Mouse (Mus musculus): Measurements from ENCODE around the gene Lce1a1. TPM values are rescaled to one million over a fixed set of nuclear protein-coding genes. Genes with fewer than 3 reads are reported as not detected.
A peak's percentile ranks its signal among the peaks of the same experiment; 100 is the strongest.
"Not testable (repeated sequence)": the region's sequence is repeated elsewhere in the genome, so short reads cannot be mapped to it uniquely, and the experiment has no call there.

The Lce1a1 gene
- total RNA-seq (2021) = not detected

DNA sequence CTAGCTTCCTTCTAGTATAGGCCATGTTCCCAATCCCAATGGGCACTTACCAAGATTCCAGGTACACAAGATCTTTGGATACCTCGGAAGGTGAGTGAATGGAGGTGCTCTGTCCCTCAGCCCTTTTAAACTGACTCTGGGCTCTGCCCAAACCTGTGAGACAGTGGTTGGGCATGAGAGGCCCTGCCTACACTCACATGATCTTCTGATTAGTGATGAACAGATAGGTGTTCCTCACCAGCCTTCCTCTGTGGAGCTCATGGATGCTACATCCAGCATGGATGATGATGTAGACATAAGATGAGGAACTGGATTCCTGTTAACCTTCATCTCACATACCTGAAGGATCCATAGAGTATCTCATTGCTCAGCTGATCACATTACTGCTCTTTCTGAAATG is at the start of gene Lce1a1:
Lce1a1 (minus strand) TSS at position 101 of the 400 bp plus-strand sequence.
- intact Hi-C loops (cut with DNase I) = no loop called here

DNA sequence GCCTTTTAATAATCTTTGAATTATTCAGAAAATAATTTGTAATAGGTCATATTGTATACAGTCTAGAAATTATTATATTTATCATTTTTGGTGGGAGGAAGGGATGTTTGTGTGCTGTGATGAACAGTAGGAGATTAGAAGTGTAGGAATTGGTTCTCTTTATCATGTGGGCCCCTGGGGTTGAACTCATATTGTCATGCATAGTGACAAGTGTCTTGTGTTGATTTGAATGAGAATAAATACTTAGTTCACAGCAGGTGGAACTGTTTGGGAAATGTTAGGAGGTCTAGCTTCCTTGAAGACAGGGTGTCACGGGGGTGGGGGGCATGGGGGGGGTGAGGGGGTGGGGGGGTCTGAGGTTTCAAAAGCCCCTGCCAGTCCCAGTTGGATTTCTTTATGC is 46.5 kb upstream of the Lce1a1 start:
- no peak for DNase-seq (ENCODE audit: extremely low spot score in 1 of 2, low spot score in 2 of 2)
- intact Hi-C loops (cut with DNase I) = no loop called here

More for the DNA sequence above, at the start of gene Lce1a1:
- no peak for DNase-seq (ENCODE audit: extremely low spot score in 1 of 2, low spot score in 2 of 2)

DNA sequence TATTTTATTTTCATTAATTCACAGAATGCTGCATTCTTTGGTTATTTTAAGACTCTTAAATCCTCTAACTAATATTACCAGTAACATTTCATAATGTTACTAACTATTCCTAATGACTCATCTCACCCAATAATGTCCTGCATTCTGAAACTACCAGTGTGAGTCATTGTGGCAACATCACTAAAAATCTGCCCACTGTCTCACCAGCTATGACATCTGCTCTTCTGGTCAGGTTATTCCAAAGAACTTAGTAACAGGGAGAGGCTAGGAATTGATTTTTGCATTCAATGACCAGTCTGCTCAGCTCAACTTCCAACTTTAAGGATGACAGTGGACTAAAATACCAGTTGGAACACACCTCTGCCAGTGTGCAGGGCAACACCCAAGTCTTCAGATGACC is 43.6 kb upstream of the Lce1a1 start:
- no peak for DNase-seq (ENCODE audit: extremely low spot score in 1 of 2, low spot score in 2 of 2)
- intact Hi-C loops (cut with DNase I) = no loop called here

DNA sequence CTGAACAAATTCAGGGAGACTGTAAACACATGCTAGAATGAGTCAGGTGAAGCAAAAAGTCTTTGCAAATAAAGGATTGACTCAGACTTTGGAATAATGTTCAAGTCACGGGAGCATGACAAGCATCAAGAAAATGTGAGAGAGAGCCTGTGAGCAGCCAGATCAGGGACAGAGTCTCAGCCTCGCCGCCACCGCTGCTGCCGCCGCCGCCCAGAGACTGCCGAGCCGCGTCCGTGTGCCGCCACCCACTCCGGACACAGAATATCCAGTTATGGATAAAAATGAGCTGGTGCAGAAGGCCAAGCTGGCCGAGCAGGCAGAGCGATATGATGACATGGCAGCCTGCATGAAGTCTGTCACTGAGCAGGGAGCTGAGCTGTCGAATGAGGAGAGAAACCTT is 41.0 kb upstream of the Lce1a1 start:
- intact Hi-C loops (cut with DNase I) = not testable (repeated sequence)

DNA sequence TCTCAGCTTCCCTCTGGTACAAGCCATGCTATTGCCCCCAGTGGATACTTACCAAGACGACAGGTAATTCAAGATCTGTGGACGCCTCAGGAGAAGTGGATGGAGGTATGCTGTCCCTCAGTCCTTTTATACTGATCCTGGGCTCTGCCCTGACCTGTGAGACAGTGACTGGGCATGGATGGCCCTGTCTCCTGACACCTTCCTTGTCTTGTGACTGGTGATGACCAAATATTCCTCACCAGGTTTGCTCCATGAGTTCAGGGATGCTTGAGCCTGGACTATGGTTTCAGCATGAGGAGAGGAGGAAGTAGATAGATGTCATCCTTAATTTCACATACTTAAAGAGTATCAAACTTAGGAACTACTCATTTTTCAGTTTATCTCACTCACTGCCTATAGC is 39.0 kb upstream of the Lce1a1 start, which contains the start of gene Lce1d:
Lce1d (minus strand) TSS at position 101 of the 400 bp plus-strand sequence.
- intact Hi-C loops (cut with DNase I) = no loop called here
- DNase-seq (ENCODE audit: extremely low spot score in 1 of 2, low spot score in 2 of 2) = no peak

More for the DNA sequence above, 41.0 kb upstream of the Lce1a1 start:
- peak in 1 of 2 experiments; percentile 37 for DNase-seq (ENCODE audit: extremely low spot score in 1 of 2, low spot score in 2 of 2)

DNA sequence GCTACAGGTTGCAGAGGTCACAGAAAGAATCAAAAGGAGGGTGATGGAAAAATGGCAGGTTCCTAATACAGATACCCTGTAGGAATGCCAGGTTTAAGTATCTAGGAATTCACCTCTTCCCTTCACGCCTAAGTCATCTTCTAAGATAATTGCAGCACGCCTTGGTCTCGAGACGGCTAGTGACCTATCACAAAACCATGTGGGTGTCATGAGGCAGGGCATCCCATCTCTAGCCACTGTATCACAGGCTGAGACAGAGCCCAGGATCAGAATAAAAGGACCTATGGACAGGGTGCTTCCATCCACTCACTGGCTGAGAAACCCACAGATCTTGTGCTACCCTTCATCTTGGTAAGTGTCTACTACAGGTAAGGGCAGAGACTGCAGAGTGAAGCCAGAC is 30.8 kb upstream of the Lce1a1 start, which contains the start of gene Lce1c:
Lce1c (plus strand) TSS at position 301 of the 400 bp plus-strand sequence.
- intact Hi-C loops (cut with DNase I) = no loop called here
- DNase-seq (ENCODE audit: extremely low spot score in 1 of 2, low spot score in 2 of 2) = no peak

DNA sequence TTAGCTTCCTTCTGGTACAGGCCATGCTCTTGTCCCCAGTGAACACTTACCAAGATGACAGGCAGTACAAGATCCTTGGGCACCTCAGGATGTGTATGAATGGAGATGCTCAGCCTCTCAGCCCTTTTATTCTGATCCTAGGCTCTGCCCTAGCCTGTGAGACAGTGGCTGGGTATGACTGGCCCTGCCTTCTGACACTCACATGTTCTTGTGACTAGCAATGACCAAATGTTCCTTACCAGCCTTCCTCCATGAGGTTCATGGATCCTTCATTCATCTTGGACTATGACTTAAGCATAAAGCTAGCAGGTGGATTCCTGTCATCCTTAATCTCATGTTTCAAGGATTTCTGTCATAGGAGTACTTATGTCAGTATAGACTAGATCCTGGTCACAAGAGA is 22.1 kb upstream of the Lce1a1 start, which contains the start of gene Lce1a2:
Lce1a2 (minus strand) TSS at position 101 of the 400 bp plus-strand sequence.
- DNase-seq (ENCODE audit: extremely low spot score in 1 of 2, low spot score in 2 of 2) = no peak
- intact Hi-C loops (cut with DNase I) = no loop called here

DNA sequence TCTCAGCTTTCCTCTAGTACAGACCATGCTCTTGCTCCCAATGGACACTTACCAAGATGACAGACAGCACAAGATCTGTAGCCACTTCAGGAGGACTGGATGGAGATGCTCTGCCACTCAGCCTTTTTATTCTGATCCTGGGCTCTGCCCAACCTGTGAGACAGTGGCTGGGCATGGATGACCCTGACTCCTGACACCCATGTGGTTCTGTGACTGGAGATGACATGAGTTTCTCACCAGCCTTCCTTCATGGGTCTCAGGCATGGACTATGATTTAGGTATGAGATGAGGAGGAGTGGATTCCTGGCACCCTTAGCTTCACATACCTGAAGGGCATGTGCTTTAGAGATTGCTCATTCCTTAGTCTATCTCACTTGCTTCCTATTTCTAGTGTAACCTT is 8.7 kb upstream of the Lce1a1 start, which contains the start of gene Lce1b:
Lce1b (minus strand) TSS at position 101 of the 400 bp plus-strand sequence.
- intact Hi-C loops (cut with DNase I) = no loop called here
- no peak for DNase-seq (ENCODE audit: extremely low spot score in 1 of 2, low spot score in 2 of 2)

DNA sequence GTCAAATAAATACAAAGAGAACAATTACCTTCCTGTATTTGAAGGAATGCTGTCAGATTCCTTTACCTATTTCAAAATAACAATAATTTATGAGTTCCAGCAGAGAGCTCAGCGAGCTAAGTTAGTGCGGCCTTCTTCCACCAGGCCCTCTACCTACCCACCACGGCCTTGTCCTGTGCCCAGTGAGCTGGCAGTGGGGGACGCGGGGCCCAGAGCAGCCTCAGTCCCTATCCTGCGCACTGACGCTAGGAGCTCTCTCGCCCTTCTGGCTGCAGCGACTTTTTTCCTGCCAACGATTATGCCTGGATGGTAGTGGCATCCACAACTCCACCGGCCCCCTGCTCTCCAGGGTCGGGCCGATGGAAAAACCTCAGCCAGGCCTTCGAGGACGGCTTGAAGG is 8.3 kb downstream of the Lce1a1 start:
- DNase-seq (ENCODE audit: extremely low spot score in 1 of 2, low spot score in 2 of 2) = no peak
- intact Hi-C loops (cut with DNase I) = no loop called here

DNA sequence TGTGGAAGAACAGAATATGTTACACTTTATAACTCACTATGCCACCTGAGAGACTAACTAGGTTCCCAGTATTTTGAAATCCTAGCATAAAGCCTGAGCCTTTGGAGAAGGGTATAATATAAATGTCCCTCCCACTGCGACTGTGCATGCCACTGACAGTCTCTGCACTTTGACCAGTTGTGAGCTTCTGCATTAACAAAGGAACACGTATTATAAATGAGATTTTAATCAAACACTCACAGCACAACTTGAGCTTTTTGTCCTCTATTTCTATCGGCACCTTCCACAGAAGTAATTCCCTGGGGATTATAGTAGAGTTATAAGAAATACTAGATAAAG is 9.5 kb downstream of the Lce1a1 start:
- intact Hi-C loops (cut with DNase I) = no loop called here
- no peak for DNase-seq (ENCODE audit: extremely low spot score in 1 of 2, low spot score in 2 of 2)

DNA sequence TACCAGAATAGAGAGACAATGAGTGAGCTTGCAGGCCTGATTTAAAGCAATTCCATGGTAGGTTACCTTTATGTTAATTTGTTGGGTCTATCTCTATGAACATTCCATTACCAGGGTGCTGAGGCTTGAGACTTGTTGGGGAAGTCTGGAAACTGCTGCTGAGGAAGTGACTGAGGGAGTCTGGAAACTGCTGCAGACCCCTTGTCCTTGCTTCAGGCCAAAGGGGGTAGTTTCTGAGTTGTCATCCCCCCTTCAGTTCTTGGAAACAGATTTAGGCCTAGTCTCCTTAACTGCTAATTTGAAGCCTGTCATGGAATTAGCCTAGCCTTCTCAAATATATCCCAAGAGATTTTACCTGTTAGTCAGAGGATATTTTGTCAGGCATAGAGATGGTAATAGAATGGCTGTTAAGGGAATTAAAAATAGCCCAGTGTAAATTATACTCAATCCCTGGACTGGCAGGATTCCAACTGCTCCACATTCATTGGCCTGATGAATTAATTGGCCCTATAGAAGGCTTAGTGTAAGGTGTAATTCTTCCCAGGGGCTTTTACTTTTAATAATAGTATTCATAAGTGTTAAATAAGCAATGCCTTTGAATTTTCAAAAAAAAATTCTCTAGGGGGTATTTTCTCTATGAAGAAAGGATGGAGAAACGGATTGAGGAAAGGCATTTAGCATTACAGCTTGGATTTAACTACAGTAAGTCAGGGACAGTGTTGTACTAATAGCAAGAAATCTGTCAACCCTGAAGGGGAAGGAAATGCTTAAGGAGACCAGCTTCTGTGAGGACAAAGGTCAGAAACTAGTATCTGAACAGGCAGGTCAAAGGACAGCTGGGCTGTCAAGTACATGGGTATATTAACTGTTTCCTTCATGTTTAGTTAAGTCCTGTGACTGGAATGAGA is 10.1 kb downstream of the Lce1a1 start:
- intact Hi-C loops (cut with DNase I) = no loop called here

DNA sequence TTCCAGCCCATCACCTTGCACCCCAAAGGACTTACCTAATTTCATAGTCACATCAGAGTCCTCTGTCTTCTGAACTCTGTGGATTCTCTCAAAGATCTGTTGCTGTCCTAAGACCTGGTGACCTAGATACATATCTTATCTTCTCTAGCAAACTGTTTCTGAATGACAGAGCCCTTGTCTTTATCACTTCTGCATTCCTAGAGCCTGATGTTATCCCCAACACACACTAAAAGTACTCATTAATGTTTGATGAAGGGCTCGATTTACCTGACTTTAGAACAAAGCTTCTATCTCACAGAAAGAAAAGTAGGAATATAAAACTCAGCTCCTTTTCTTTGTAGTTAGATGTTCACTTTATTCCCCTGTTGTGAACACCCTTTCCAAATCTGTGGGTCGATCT is 26.5 kb downstream of the Lce1a1 start, which contains the start of gene Lce6a:
Lce6a (minus strand) TSS at position 101 of the 400 bp plus-strand sequence.
- intact Hi-C loops (cut with DNase I) = no loop called here
- DNase-seq (ENCODE audit: extremely low spot score in 1 of 2, low spot score in 2 of 2) = no peak

More for the DNA sequence above, 10.1 kb downstream of the Lce1a1 start:
- DNase-seq (ENCODE audit: extremely low spot score in 1 of 2, low spot score in 2 of 2) = no peak

DNA sequence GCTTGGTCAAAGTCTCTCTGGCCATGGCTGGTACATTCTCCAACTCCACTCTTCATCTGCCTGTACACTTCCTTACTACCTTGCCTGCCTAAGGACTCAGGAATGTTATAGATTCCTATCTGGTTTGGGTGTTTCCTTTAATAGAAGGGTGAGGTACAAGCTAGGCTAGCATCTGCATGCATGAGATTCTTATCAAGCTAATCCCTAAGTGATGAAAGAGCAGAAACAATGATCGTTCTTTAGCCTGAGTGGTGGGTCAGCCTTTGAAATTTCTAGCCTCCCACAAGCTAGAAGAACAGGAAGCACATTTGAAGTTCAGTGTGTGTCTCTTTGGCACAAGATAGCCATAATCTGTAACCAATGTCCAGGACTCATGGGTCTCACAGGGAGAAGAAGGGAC is 38.3 kb downstream of the Lce1a1 start:
- intact Hi-C loops (cut with DNase I) = no loop called here
- no peak for DNase-seq (ENCODE audit: extremely low spot score in 1 of 2, low spot score in 2 of 2)

DNA sequence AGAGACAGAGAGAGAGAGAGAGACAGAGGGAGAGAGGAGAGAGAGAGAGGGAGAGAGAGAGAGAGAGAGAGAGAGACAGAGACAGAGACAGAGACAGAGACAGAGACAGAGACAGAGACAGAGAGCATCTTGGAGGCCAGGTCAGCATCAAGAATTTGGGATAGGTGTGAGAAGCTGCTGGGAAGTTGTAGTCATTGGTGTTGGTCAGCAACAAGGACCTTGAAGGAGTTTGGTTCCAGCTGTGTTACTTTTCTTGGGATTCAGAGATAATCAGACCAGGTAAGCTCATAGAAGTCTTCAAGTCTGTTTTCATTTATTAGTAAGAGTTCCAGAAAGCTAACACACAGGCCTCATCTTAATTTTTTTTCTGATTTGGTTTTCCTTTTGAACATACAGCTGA is 40.7 kb downstream of the Lce1a1 start, which contains the start of gene 2210017I01Rik:
2210017I01Rik (minus strand) TSS at position 101 of the 400 bp plus-strand sequence.
- no peak for DNase-seq (ENCODE audit: extremely low spot score in 1 of 2, low spot score in 2 of 2)
- intact Hi-C loops (cut with DNase I) = no loop called here

DNA sequence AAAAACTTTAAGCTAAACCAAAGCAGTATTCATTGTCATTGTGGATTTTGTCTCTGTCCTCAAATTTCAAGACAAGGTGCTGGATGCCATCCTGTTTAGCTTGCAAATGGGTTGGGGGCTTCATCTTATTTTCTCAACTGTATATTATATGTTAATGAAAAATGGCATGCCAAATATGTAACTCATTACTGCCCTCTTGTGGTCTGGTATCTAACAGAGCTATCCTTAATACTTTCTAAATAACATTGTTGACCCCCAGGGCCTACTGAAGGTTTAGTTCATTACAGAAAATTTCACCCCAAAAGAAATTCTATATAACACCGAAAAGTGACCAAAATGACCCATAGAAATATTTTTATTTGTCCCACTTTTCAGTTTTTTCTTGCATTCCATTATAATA is 45.9 kb downstream of the Lce1a1 start:
- intact Hi-C loops (cut with DNase I) = no loop called here
- no peak for DNase-seq (ENCODE audit: extremely low spot score in 1 of 2, low spot score in 2 of 2)

DNA sequence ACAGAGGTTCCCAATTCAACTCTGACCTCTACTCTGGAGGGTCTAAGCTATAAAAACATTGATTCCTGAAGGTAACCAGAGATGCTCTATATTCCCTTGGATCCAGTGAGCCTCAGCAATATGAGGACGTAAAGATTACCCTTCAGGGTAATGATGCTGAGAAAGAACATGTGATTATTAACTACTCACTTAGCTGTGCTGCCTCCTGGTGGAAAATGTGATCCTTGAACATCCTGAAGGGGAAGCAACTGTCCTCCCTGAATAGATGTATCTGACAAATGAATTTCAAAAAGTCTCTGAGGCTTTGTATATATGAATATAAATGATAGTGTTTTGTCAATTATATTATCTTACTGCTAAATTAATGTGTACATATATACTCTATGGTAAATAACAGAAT is 47.7 kb downstream of the Lce1a1 start:
- DNase-seq (ENCODE audit: extremely low spot score in 1 of 2, low spot score in 2 of 2) = no peak
- intact Hi-C loops (cut with DNase I) = no loop called here

DNA sequence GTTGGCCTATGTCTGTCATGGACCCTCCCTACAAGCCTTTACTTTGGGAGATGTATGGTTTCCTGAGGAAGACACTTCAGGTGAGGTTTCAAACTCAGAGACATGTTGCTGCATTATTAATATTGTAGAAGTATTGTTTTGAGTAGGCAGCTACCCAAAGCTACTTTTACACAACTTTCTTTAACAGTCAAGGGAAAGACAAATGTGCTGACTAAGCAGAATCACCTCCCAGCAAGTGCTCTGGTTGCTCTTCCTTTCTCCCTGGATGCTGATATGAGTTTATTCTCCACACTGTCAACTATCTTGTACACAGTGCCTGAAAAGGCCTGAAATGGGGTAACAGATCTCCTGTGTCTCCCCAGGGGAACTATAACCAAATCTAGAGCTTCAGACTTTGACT is 48.1 kb downstream of the Lce1a1 start:
- intact Hi-C loops (cut with DNase I) = no loop called here
- no peak for DNase-seq (ENCODE audit: extremely low spot score in 1 of 2, low spot score in 2 of 2)

DNA sequence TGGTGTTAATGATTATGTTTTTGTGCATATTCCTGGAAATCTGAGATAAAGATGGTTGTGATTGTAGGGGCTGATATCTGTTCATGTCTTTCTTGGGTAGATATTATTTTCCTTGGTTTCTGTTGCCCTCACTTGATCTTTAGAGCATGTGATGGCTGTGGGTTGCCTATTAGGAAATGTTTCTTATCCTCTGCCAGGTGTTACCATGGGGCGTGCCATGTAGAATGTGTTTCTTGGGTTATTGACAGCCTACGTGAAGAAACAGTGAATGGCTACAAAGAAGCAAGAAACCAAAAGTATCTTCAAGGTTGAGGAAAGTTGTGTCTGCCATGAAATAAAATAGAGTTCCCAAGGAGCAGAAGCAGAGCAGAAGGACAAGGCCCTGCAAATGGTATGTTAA is 49.7 kb downstream of the Lce1a1 start:
- no peak for DNase-seq (ENCODE audit: extremely low spot score in 1 of 2, low spot score in 2 of 2)
- intact Hi-C loops (cut with DNase I) = no loop called here
